Mouse (Mus musculus): ENCODE measurements around the gene Gm3269. TPM values are rescaled to one million over a fixed set of nuclear protein-coding genes. Genes with fewer than 3 reads are reported as not detected.
"Not testable (repeated sequence)": the region's sequence is repeated elsewhere in the genome, so short reads cannot be mapped to it uniquely, and the experiment has no call there.

Gm3269 gene
- under 1 TPM in 1 of 2 experiments, not detected in 1; 0.18 TPM for total RNA-seq (2021)
- long read RNA-seq, experiment 1, result 0 reads
- long read RNA-seq, experiment 2, result 0 reads

- DNase-seq (ENCODE audit: low spot score in 2 of 2), result not testable (repeated sequence)
Measured at GRCm38 (mm10) chr14:4837806-4838205, at the start of gene Gm3269. Gm3269 (plus strand) TSS chr14:4838106.

DNA sequence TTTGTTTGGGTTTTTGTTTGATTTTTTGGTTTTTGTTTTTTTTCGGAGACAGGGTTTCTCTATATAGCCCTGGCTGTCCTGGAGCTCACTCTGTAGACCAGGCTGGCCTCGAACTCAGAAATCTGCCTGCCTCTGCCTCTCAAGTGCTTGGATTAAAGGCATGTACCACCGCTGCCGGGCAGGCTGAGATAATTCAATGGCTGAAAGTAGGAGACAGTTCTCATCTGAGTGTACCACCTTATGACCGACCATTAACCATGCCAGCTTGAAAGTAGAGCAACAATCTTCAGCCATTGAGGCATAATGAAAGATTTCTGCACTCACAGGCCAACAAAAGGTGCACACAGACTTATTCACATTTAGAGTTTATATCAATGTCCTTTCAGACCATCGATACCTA, 31.5 kb upstream of the Gm3269 start:
- DNase-seq (ENCODE audit: low spot score in 2 of 2), result not testable (repeated sequence)

DNA sequence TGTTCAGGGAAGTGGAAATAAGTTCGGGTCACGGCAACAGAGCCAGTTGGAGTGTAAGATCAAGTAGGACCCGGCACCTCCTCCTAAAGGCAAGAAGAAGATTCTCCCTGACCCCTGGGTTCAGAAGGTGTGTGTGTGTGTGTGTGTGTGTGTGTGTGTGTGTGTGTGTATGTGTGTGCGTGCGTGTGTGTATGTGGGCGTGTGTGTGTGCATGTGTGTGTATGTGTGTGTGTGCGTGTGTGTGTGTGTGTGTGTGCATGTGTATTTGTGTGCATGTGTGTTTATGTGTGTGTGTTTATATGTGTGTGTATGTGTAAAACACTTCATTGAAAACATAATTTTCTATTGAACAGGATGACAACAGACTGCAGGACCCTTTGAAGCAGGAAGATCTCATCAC, 16.0 kb upstream of the Gm3269 start:
- DNase-seq (ENCODE audit: low spot score in 2 of 2), result not testable (repeated sequence)

DNA sequence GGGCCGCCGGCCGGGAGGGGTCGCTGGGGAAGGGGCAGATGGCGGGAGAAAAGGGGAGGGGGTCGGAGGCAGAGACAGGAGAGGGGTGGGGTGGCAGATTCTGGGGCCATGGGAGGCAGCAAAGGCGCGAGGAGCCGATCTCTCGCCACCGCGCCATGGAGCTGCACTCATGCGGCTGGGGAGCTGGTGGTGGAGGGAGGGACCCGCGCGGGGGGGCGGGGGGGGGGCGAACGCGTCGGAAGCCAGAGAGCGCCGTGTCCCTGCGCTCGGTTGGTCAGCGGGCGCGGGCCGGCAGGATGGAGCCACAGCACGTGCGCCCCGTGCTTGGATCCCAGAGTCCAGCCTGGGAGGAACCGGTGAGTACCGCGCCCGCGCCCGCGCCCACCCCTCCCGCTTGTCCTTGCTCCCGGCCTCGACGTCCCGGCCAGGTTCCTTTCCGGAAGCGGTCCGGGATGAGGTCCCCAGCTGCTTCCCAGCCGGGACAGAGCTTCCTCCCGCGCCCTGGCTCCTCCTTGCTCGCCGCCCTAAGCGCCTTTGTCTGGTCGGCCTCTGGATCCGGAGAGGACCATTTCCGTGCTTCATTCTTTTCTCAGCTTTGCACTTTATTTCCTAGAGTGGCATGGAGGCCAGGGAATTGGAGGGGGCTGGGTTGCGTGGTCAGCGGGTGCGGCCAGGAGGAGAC, 17.5 kb downstream of the Gm3269 start, which contains the start of gene Gm3264:
Gene Gm3264, plus strand, starts transcription at position 278 of the 682 bp plus-strand sequence.
- peak in 1 of 2 experiments; percentile 14 for DNase-seq (ENCODE audit: low spot score in 2 of 2)

GRCm38 (mm10) chr14:4892116-4892515, 54.2 kb downstream of the Gm3269 start, which contains the start of gene Gm3278:
Gm3278 (plus strand) TSS chr14:4892416.
- DNase-seq (ENCODE audit: low spot score in 2 of 2), result not testable (repeated sequence)

Other genes starting within 250 kb of the Gm3269 start
- 1 to 10 TPM in 1 of 2 experiments, under 1 TPM in 1; 0.41 to 1.0 TPM for gene Gm8159, start 205.8 kb upstream of the Gm3269 start, total RNA-seq (2021)
- under 1 TPM in 1 of 2 experiments, not detected in 1; 0.43 TPM for gene Gm3239, start 173.9 kb upstream of the Gm3269 start, total RNA-seq (2021)
- gene Gm7876, start 128.9 kb upstream of the Gm3269 start, total RNA-seq (2021), result under 1 TPM in 1 of 2 experiments, not detected in 1; 0.21 TPM
- gene Gm3252, start 111.3 kb upstream of the Gm3269 start, total RNA-seq (2021), result under 1 TPM; 0.32 to 0.36 TPM
- gene Gm9602, start 61.8 kb upstream of the Gm3269 start, total RNA-seq (2021), result not detected
- 10 to 100 TPM; 10.5 to 17.0 TPM for gene Gm3264, start 17.5 kb downstream of the Gm3269 start, total RNA-seq (2021)
- gene Gm3278, start 54.3 kb downstream of the Gm3269 start, total RNA-seq (2021), result under 1 TPM in 1 of 2 experiments, not detected in 1; 0.29 TPM
- not detected for gene Gm8297, start 145.8 kb downstream of the Gm3269 start, total RNA-seq (2021)
- gene Gm3298, start 177.8 kb downstream of the Gm3269 start, total RNA-seq (2021), result not detected
- gene 4930555G01Rik, start 212.5 kb downstream of the Gm3269 start, total RNA-seq (2021), result not detected
- 1 to 10 TPM; 2.2 to 2.3 TPM for gene Gm8281, start 232.9 kb downstream of the Gm3269 start, total RNA-seq (2021)

All from layer of hippocampus, postnatal 14 days (tissue).